Mouse (Mus musculus): ENCODE measurements around the gene Scamp2.

- TF ChIP-seq CTCF (IDR thresholded peaks at IDR 0.05; ENCODE audit: low read depth, low read length) (no peak), POLR2A (IDR thresholded peaks at IDR 0.05; ENCODE audit: borderline replicate concordance, low read depth, low read length) (no peak)
Measured at GRCm38 (mm10) chr9:57627892-57628291, 67.1 kb downstream of the Scamp2 start.
